Mouse (Mus musculus): ENCODE measurements around the gene Defb36.

- no peak for TF ChIP-seq POLR2A (IDR thresholded peaks at IDR 0.05; ENCODE audit: borderline replicate concordance, control insufficient read depth, low read depth, low read length)
- no peak for TF ChIP-seq CTCF (IDR thresholded peaks at IDR 0.05; ENCODE audit: control insufficient read depth, insufficient read depth, low read length)
Measured at GRCm38 (mm10) chr2:152556655-152557054, 47.5 kb upstream of the Defb36 start.
